Mouse (Mus musculus) ES-Bruce4 (cell line): ENCODE measurements around the gene Ankrd10.

Source experiments
- CTCF ChIP-seq: IDR thresholded peaks from one replicate; pipeline ENCODE4 v1.8.1; 2011; ENCODE audit warnings: low read depth, low read length
- EP300 ChIP-seq: IDR thresholded peaks from 2 replicates; pipeline ENCODE4 v1.6.1; 2011; ENCODE audit warnings: low read depth, low read length; ENCODE audit not compliant: insufficient read depth
- POLR2A ChIP-seq: IDR thresholded peaks from one replicate; pipeline ENCODE4 v1.8.1; 2011; ENCODE audit warnings: low read length; ENCODE audit not compliant: insufficient read depth

- TF ChIP-seq EP300 (no peak), POLR2A (no peak), CTCF (no peak)
These were observed 17.5 kb downstream of the Ankrd10 start for GRCm38 (mm10) chr8:11618063-11618462.
